Mouse (Mus musculus) heart, embryonic 12.5 days (tissue): ENCODE data around the gene Rorc. TPM values are rescaled to one million over a fixed set of nuclear protein-coding genes. Genes with fewer than 3 reads are reported as not detected.

Experiments used
- ATAC-seq: fragments of 200-750 bp; cut with Nextera tagmentation; 2 replicates; pipeline ENCODE4 v1.8.0; 2017; ENCODE audit warnings: moderate TSS enrichment, moderate library complexity; ENCODE audit not compliant: insufficient number of reproducible peaks, low FRiP score
- H3K27ac ChIP-seq: fragments of 300-500 bp; sonication (generic); 2 replicates; pipeline ENCODE4 v1.5.1; 2016; ENCODE audit warnings: mild to moderate bottlenecking, moderate library complexity; ENCODE audit not compliant: poor library complexity, severe bottlenecking
- H3K27me3 ChIP-seq: fragments of 300-500 bp; sonication (generic); replicated peaks from 2 replicates; pipeline ENCODE4 v1.6.1; 2016; ENCODE audit warnings: mild to moderate bottlenecking, moderate library complexity
- H3K36me3 ChIP-seq: fragments of 300-500 bp; sonication (generic); 2 replicates; pipeline ENCODE4 v1.6.1; 2016; ENCODE audit warnings: mild to moderate bottlenecking, moderate library complexity
- H3K4me1 ChIP-seq: fragments of 300-500 bp; sonication (generic); replicated peaks from 2 replicates; pipeline ENCODE4 v1.6.1; 2016; ENCODE audit warnings: mild to moderate bottlenecking
- H3K4me2 ChIP-seq: fragments of 300-500 bp; sonication (generic); 2 replicates; pipeline ENCODE4 v1.6.1; 2016; ENCODE audit warnings: mild to moderate bottlenecking, moderate library complexity
- H3K4me3 ChIP-seq: fragments of 300-500 bp; sonication (generic); 2 replicates; pipeline ENCODE4 v1.5.1; 2016; ENCODE audit warnings: mild to moderate bottlenecking
- H3K9ac ChIP-seq: fragments of 300-500 bp; sonication (generic); 2 replicates; pipeline ENCODE4 v1.6.1; 2016; ENCODE audit warnings: mild to moderate bottlenecking, moderate library complexity
- H3K9me3 ChIP-seq: fragments of 300-500 bp; sonication (generic); replicated peaks from 2 replicates; pipeline ENCODE4 v1.6.1; 2016; ENCODE audit warnings: mild to moderate bottlenecking, moderate library complexity
- WGBS: fragments of 180-500 bp; shearing (Covaris S2); methylation state at CpG from one replicate; pipeline ENCODE4 v1.1.7; 2016; 5-methylcytosine and 5-hydroxymethylcytosine counted together
- polyA plus RNA-seq: library from polyadenylated mRNA; unstranded; fragments of >200 nt; fragmentation: Nextera tagmentation; extraction: Ambion mirVana; gene quantifications from 2 replicates; pipeline ENCODE4 v1.2.1, GENCODE M21; 2016

Rorc gene
- 0.92 and 1.5 TPM in 2 replicates for polyA plus RNA-seq

DNA sequence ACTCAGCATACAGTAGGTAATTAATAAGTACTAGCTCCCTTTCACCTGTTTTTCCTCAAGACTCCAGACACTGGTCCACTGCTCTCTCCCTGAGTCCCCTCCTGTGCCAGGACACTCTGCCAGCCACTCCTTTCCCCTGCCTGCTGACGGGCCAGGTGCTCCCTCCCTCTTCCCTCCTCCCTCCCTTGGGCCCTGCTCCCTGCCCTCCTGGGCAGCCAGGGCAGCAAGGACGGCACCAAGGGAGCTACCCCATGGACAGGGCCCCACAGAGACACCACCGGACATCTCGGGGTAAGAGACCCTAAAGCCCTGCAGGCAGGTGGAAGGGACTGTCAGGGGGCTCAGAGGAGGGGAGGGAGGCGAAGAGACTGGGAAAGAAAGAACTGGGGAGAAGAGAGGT, at the start of gene Rorc:
Gene Rorc (plus strand): TSS at position 154 of the 400 bp plus-strand sequence.
- Histone ChIP-seq H3K4me2 (peak within 1 kb of the TSS; percentile 64), H3K27me3 (peaks cover 34% of the 10 kb centered on the region), H3K4me1 (peaks cover 39% of the 10 kb centered on the region), H3K4me3 (peak within 1 kb of the TSS; percentile 26), H3K27ac (no peak within 1 kb of the TSS), H3K9ac (peak within 1 kb of the TSS; percentile 46; the same call in 1 of the 2 replicates), H3K9me3 (no peaks in the 10 kb centered on the region), H3K36me3 (no peaks in the 10 kb centered on the region)
- no peak for ATAC-seq
- 17% methylated on average over 5 of the region's 5 CpGs for WGBS

DNA sequence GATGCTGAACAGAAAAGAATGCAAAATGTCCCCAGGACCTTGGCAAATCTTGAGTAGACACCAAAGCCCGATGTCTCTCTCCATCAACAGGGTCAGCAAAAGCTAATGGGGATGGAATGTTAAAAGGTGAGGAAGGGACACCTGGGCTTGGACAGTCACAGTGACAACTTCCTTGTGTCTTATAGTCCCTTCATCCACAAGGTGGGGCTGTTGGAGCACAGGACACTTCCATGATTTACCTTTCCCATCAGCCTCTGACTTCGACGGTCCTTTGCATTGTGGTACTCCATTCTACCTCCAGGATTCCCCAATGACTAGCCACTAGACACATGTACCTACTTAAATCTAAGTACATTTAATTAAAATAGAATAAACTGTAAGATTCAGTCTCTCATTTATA, 43.9 kb upstream of the Rorc start:
- Histone ChIP-seq H3K27me3 (no peaks in the 10 kb centered on the region), H3K4me2 (no peak overlapping the region), H3K27ac (no peak overlapping the region), H3K36me3 (peaks cover 12% of the 10 kb centered on the region), H3K9me3 (no peaks in the 10 kb centered on the region), H3K9ac (no peak overlapping the region), H3K4me3 (no peak overlapping the region), H3K4me1 (no peaks in the 10 kb centered on the region)
- ATAC-seq, result no peak
- WGBS, result 68% methylated on average over 3 of the region's 3 CpGs

- Histone ChIP-seq H3K9me3 (no peaks in the 10 kb centered on the region), H3K27me3 (no peaks in the 10 kb centered on the region), H3K9ac (no peak overlapping the region), H3K4me3 (no peak overlapping the region), H3K36me3 (peaks cover 5% of the 10 kb centered on the region; the same call in 1 of the 2 replicates), H3K4me1 (no peaks in the 10 kb centered on the region), H3K27ac (no peak overlapping the region), H3K4me2 (no peak overlapping the region)
- no peak for ATAC-seq
- 85% methylated on average over 4 of the region's 4 CpGs for WGBS
These were observed 38.2 kb upstream of the Rorc start for GRCm38 (mm10) chr3:94334442-94334841.

DNA sequence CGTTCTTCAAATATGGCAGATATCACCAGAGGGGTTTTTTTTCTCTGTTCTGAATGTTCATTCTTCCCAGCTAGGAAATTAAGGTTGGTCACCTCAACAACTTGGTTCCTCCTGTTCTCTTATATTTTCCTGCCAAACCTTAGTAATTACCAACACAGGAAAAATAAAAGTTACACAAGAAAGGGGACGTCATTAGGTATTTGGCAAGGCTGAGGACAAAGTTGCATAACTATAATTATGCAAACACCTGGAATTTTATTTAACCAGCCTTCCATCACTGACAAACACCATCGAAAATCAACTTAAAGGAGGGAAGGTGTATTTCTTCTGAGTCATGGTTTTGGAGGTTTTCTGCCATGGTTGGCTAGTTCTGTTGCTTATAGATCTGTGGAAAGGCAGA, 34.1 kb upstream of the Rorc start:
- Histone ChIP-seq H3K4me3 (no peak overlapping the region), H3K9ac (no peak overlapping the region), H3K36me3 (no peaks in the 10 kb centered on the region), H3K4me1 (peaks cover 10% of the 10 kb centered on the region), H3K9me3 (no peaks in the 10 kb centered on the region), H3K27me3 (no peaks in the 10 kb centered on the region), H3K4me2 (no peak overlapping the region), H3K27ac (no peak overlapping the region)
- ATAC-seq, result no peak
- 80% methylated on average over 3 of the region's 3 CpGs for WGBS

GRCm38 (mm10) chr3:94341959-94342422, 30.6 kb upstream of the Rorc start, which contains the start of gene Them5:
TSS of gene Them5 (plus strand) at chr3:94342099.
- no peak within 1 kb of the TSS for H3K4me3 ChIP-seq
- H3K27me3 ChIP-seq, result no peaks in the 10 kb centered on the region; the same call in 1 of the 2 replicates
- H3K4me1 ChIP-seq, result peaks cover 10% of the 10 kb centered on the region
- ATAC-seq, result no peak; the same call in 1 of the 2 replicates
- H3K36me3 ChIP-seq, result no peaks in the 10 kb centered on the region
- no peak within 1 kb of the TSS for H3K27ac ChIP-seq
- H3K9me3 ChIP-seq, result no peaks in the 10 kb centered on the region
- WGBS, result 33% methylated on average over 3 of the region's 3 CpGs
- H3K9ac ChIP-seq, result no peak within 1 kb of the TSS
- no peak within 1 kb of the TSS for H3K4me2 ChIP-seq

DNA sequence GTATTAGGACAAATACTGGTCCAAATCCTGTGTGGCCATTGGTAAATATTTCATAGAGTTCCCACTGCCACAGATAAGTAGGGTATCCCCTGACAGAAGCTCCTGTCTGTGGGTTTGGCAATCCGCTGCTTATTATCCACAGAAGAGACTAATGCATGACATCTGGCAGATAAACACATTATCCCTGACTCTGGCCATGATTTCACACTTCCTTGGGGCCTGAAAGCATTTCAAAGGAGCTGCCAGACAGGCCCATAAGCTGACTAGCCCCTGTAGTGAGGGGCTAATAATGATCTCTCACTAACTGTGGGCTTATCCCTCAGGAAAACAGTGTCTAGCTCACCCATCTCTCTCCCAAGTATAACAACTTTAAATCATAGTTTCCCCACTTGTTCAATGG, 30.0 kb upstream of the Rorc start:
- H3K9ac ChIP-seq, result no peak overlapping the region
- WGBS, result 40% methylated on average over 1 of the region's 1 CpGs
- no peak overlapping the region for H3K4me2 ChIP-seq
- ATAC-seq, result no peak
- H3K36me3 ChIP-seq, result no peaks in the 10 kb centered on the region
- no peaks in the 10 kb centered on the region for H3K9me3 ChIP-seq
- H3K27me3 ChIP-seq, result no peaks in the 10 kb centered on the region; the same call in 1 of the 2 replicates
- no peak overlapping the region for H3K4me3 ChIP-seq
- peaks cover 10% of the 10 kb centered on the region for H3K4me1 ChIP-seq
- H3K27ac ChIP-seq, result no peak overlapping the region

DNA sequence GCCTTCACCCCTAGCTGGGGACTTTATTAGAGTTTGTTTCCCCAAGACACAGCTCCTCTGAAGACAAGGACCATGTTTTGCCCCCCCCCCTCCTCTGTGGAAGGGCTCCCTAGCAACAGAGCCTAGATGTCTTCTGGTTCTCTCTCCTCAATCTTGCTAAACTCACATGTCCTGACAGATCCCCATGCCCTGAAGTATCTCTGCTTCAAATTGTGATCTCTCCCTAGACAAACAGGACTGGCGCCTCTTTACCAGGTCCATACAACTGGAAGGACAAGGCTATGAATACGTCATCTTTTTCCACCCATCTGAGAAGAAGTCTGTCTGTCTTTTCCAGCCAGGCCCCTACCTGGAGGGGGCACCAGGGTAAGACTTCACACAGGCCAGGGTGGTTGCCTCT, 28.4 kb upstream of the Rorc start:
- Histone ChIP-seq H3K27ac (no peak overlapping the region), H3K4me2 (no peak overlapping the region), H3K9me3 (no peaks in the 10 kb centered on the region), H3K36me3 (no peaks in the 10 kb centered on the region), H3K4me3 (no peak overlapping the region), H3K4me1 (peaks cover 10% of the 10 kb centered on the region), H3K27me3 (no peaks in the 10 kb centered on the region; the same call in 1 of the 2 replicates), H3K9ac (no peak overlapping the region)
- ATAC-seq, result no peak
- 73% methylated on average over 2 of the region's 2 CpGs for WGBS

- Histone ChIP-seq H3K27ac (no peak overlapping the region), H3K4me3 (no peak overlapping the region), H3K27me3 (no peaks in the 10 kb centered on the region; the same call in 1 of the 2 replicates), H3K4me2 (no peak overlapping the region), H3K4me1 (peaks cover 10% of the 10 kb centered on the region), H3K9me3 (no peaks in the 10 kb centered on the region), H3K9ac (no peak overlapping the region), H3K36me3 (no peaks in the 10 kb centered on the region)
- WGBS, result 63% methylated on average over 3 of the region's 3 CpGs
- no peak for ATAC-seq
These were observed 27.7 kb upstream of the Rorc start for GRCm38 (mm10) chr3:94344897-94345296.

DNA sequence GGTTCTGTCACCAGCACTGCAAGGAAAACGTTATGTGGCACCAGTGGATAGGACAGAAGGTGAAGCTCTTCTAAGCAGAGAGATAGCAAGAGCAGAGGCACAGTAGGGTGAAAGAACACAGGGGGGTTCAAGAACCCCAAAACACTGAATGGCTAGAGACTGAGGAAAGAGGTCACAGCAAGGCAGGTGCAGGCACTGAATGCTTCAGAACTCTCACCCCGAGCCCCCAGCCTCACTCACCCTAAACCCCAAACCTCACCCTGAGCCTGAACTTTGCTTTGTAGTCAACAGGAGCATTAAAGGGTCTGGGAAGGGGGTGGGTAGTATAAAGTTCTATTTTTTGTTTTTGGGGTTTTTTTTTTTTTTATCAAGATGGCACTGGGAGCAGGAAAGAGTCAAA, 24.4 kb upstream of the Rorc start:
- Histone ChIP-seq H3K9ac (no peak overlapping the region), H3K9me3 (peaks cover 9% of the 10 kb centered on the region; the same call in 1 of the 2 replicates), H3K36me3 (no peaks in the 10 kb centered on the region), H3K27ac (no peak overlapping the region), H3K4me3 (no peak overlapping the region), H3K4me2 (no peak overlapping the region), H3K27me3 (no peaks in the 10 kb centered on the region; the same call in 1 of the 2 replicates), H3K4me1 (no peaks in the 10 kb centered on the region)
- ATAC-seq, result no peak
- 70% methylated on average over 2 of the region's 2 CpGs for whole genome bisulfite sequencing

DNA sequence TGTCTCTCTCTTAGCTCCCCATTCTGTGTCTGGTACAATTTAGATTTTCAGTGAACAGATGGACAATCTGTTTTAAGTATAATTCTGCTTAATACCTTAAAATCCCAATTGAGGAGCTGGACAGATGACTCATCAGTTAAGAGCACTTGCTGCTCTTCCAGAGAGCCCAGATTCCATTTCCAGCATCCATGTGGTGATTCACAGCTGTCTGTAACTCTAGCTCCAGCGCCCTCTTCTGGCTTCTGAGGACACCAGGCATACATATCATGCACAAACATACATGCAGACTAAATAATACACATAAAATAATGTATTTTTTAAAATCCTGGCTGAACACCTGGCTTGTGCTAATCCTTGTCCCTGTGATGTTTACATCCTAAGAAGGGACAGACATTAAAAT, 11.8 kb upstream of the Rorc start:
- Histone ChIP-seq H3K36me3 (no peaks in the 10 kb centered on the region), H3K4me2 (no peak overlapping the region), H3K9me3 (no peaks in the 10 kb centered on the region), H3K27ac (no peak overlapping the region), H3K4me3 (no peak overlapping the region), H3K4me1 (peaks cover 7% of the 10 kb centered on the region; the same call in 1 of the 2 replicates), H3K27me3 (peaks cover 53% of the 10 kb centered on the region), H3K9ac (no peak overlapping the region)
- WGBS, result 0% methylated on average over 1 of the region's 1 CpGs
- no peak for ATAC-seq

- Histone ChIP-seq H3K4me1 (peaks cover 7% of the 10 kb centered on the region; the same call in 1 of the 2 replicates), H3K9ac (peak within 1 kb of the TSS; percentile 76), H3K36me3 (no peaks in the 10 kb centered on the region), H3K27me3 (peaks cover 62% of the 10 kb centered on the region), H3K9me3 (no peaks in the 10 kb centered on the region), H3K27ac (no peak within 1 kb of the TSS), H3K4me3 (peak within 1 kb of the TSS; percentile 58), H3K4me2 (peak within 1 kb of the TSS; percentile 95)
- 52% methylated on average over 7 of the region's 7 CpGs for WGBS
- no peak for ATAC-seq
These were observed 10.5 kb upstream of the Rorc start, which contains the start of gene C2cd4d for GRCm38 (mm10) chr3:94362138-94362537. TSS of gene C2cd4d (plus strand) at chr3:94362438.
